Mouse (Mus musculus) neural tube, embryonic 13.5 days (tissue): ENCODE measurements around the gene Slc29a2. TPM values are rescaled to one million over a fixed set of nuclear protein-coding genes. Genes with fewer than 3 reads are reported as not detected.
A peak's percentile ranks its signal among the peaks of the same experiment; 100 is the strongest.
"Not testable (repeated sequence)": the region's sequence is repeated elsewhere in the genome, so short reads cannot be mapped to it uniquely, and the experiment has no call there.

Experiments used
- ATAC-seq: fragments of 200-750 bp; cut with Nextera tagmentation; 2 replicates; pipeline ENCODE4 v1.8.0; 2017; ENCODE audit warnings: low read depth, mild to moderate bottlenecking, moderate TSS enrichment, moderate library complexity
- H3K27ac ChIP-seq: fragments of 300-500 bp; sonication (generic); replicated peaks from 2 replicates; pipeline ENCODE4 v1.5.1; 2015; ENCODE audit warnings: moderate library complexity, mild to moderate bottlenecking, inconsistent platforms
- H3K27me3 ChIP-seq: fragments of 300-500 bp; sonication (generic); 2 replicates; pipeline ENCODE4 v1.6.1; 2015; ENCODE audit warnings: mild to moderate bottlenecking, inconsistent platforms
- H3K36me3 ChIP-seq: fragments of 300-500 bp; sonication (generic); 2 replicates; pipeline ENCODE4 v1.6.1; 2015; ENCODE audit warnings: mild to moderate bottlenecking, inconsistent platforms
- H3K4me1 ChIP-seq: fragments of 300-500 bp; sonication (generic); replicated peaks from 2 replicates; pipeline ENCODE4 v1.6.1; 2015; ENCODE audit warnings: inconsistent platforms
- H3K4me2 ChIP-seq: fragments of 300-500 bp; sonication (generic); 2 replicates; pipeline ENCODE4 v1.6.1; 2015; ENCODE audit warnings: inconsistent platforms, mild to moderate bottlenecking, moderate library complexity
- H3K4me3 ChIP-seq: fragments of 300-500 bp; sonication (generic); 2 replicates; pipeline ENCODE4 v1.5.1; 2015; ENCODE audit warnings: mild to moderate bottlenecking, inconsistent platforms
- H3K9ac ChIP-seq: fragments of 300-500 bp; sonication (generic); 2 replicates; pipeline ENCODE4 v1.6.1; 2015; ENCODE audit warnings: moderate library complexity, mild to moderate bottlenecking, inconsistent platforms
- H3K9me3 ChIP-seq: fragments of 300-500 bp; sonication (generic); 2 replicates; pipeline ENCODE4 v1.6.1; 2016; ENCODE audit warnings: inconsistent platforms
- WGBS: fragments of 180-500 bp; shearing (Covaris S2); methylation state at CpG from one replicate; pipeline ENCODE4 v1.1.7; 2015; 5-methylcytosine and 5-hydroxymethylcytosine counted together
- polyA plus RNA-seq: library from polyadenylated mRNA; unstranded; fragments of >200 nt; fragmentation: Nextera tagmentation; extraction: Ambion mirVana; gene quantifications from 2 replicates; pipeline ENCODE4 v1.2.1, GENCODE M21; 2015

Slc29a2 gene
- polyA plus RNA-seq, 1 experiment from 2014 or later, result 7.9 TPM

GRCm38 (mm10) chr19:5003644-5004043 is 20.0 kb upstream of the Slc29a2 start:
- WGBS, result 60% methylated on average over 2 of the region's 2 CpGs
- not testable (repeated sequence) for H3K36me3 ChIP-seq, H3K4me3 ChIP-seq, H3K9ac ChIP-seq, H3K4me2 ChIP-seq, ATAC-seq, H3K27ac ChIP-seq, H3K9me3 ChIP-seq
- Histone ChIP-seq H3K4me1 (peaks cover 19% of the 10 kb centered on the region), H3K27me3 (peaks cover 13% of the 10 kb centered on the region)

- H3K4me2 ChIP-seq, result no peak overlapping the region
- no peak overlapping the region for H3K9ac ChIP-seq
- no peaks in the 10 kb centered on the region for H3K36me3 ChIP-seq
- no peak for ATAC-seq
- H3K27me3 ChIP-seq, result peaks cover 11% of the 10 kb centered on the region
- peaks cover 10% of the 10 kb centered on the region for H3K4me1 ChIP-seq
- no peaks in the 10 kb centered on the region for H3K9me3 ChIP-seq
- no peak overlapping the region for H3K27ac ChIP-seq
- WGBS, result 63% methylated on average over 4 of the region's 4 CpGs
- no peak overlapping the region for H3K4me3 ChIP-seq
Measured at GRCm38 (mm10) chr19:5004925-5005324, 18.7 kb upstream of the Slc29a2 start.

GRCm38 (mm10) chr19:5013138-5013537 is 10.5 kb upstream of the Slc29a2 start:
- Histone ChIP-seq H3K4me3 (no peak overlapping the region), H3K9me3 (no peaks in the 10 kb centered on the region), H3K9ac (no peak overlapping the region), H3K4me1 (peaks cover 5% of the 10 kb centered on the region; the same call in 1 of the 2 replicates), H3K27ac (no peak overlapping the region), H3K36me3 (no peaks in the 10 kb centered on the region), H3K27me3 (no peaks in the 10 kb centered on the region; the same call in 1 of the 2 replicates), H3K4me2 (no peak overlapping the region)
- 67% methylated on average over 8 of the region's 8 CpGs for WGBS
- no peak for ATAC-seq

- Histone ChIP-seq H3K9ac (no peak overlapping the region), H3K4me2 (no peak overlapping the region), H3K27ac (no peak overlapping the region), H3K4me1 (peaks cover 5% of the 10 kb centered on the region; the same call in 1 of the 2 replicates), H3K27me3 (no peaks in the 10 kb centered on the region; the same call in 1 of the 2 replicates), H3K4me3 (no peak overlapping the region), H3K36me3 (no peaks in the 10 kb centered on the region), H3K9me3 (no peaks in the 10 kb centered on the region)
- no peak for ATAC-seq
- WGBS, result 16% methylated on average over 8 of the region's 8 CpGs
Measured at GRCm38 (mm10) chr19:5014961-5015398, 8.7 kb upstream of the Slc29a2 start.

- Histone ChIP-seq H3K9ac (peak overlapping the region; percentile 22; the same call in 1 of the 2 replicates), H3K4me1 (peaks cover 5% of the 10 kb centered on the region; the same call in 1 of the 2 replicates), H3K9me3 (no peaks in the 10 kb centered on the region), H3K27me3 (no peaks in the 10 kb centered on the region; the same call in 1 of the 2 replicates), H3K27ac (peak overlapping the region; percentile 23; the same call in 1 of the 2 replicates), H3K4me2 (no peak overlapping the region), H3K4me3 (no peak overlapping the region), H3K36me3 (no peaks in the 10 kb centered on the region)
- ATAC-seq, result no peak
- 40% methylated on average over 10 of the region's 10 CpGs for WGBS
Measured at GRCm38 (mm10) chr19:5016221-5016742, 7.4 kb upstream of the Slc29a2 start.

- Histone ChIP-seq H3K9ac (no peak overlapping the region), H3K27me3 (no peaks in the 10 kb centered on the region; the same call in 1 of the 2 replicates), H3K9me3 (no peaks in the 10 kb centered on the region), H3K27ac (peak overlapping the region; percentile 23; the same call in 1 of the 2 replicates), H3K4me3 (no peak overlapping the region), H3K36me3 (no peaks in the 10 kb centered on the region), H3K4me2 (no peak overlapping the region), H3K4me1 (peaks cover 5% of the 10 kb centered on the region; the same call in 1 of the 2 replicates)
- WGBS, result 24% methylated on average over 12 of the region's 12 CpGs
- ATAC-seq, result no peak
Measured at GRCm38 (mm10) chr19:5016782-5017181, 6.9 kb upstream of the Slc29a2 start.

GRCm38 (mm10) chr19:5017611-5018010 is 6.0 kb upstream of the Slc29a2 start:
- Histone ChIP-seq H3K27me3 (no peaks in the 10 kb centered on the region; the same call in 1 of the 2 replicates), H3K9me3 (no peaks in the 10 kb centered on the region), H3K27ac (no peak overlapping the region), H3K36me3 (no peaks in the 10 kb centered on the region), H3K4me1 (peaks cover 5% of the 10 kb centered on the region; the same call in 1 of the 2 replicates), H3K4me2 (no peak overlapping the region), H3K4me3 (no peak overlapping the region), H3K9ac (no peak overlapping the region)
- no peak for ATAC-seq
- WGBS, result 89% methylated on average over 4 of the region's 4 CpGs

GRCm38 (mm10) chr19:5018191-5018590 is 5.5 kb upstream of the Slc29a2 start:
- Histone ChIP-seq H3K4me2 (no peak overlapping the region), H3K4me1 (peaks cover 5% of the 10 kb centered on the region; the same call in 1 of the 2 replicates), H3K27ac (no peak overlapping the region), H3K9me3 (no peaks in the 10 kb centered on the region), H3K4me3 (no peak overlapping the region), H3K9ac (no peak overlapping the region), H3K36me3 (no peaks in the 10 kb centered on the region), H3K27me3 (no peaks in the 10 kb centered on the region; the same call in 1 of the 2 replicates)
- 93% methylated on average over 3 of the region's 3 CpGs for WGBS
- no peak for ATAC-seq

- ATAC-seq, result no peak
- Histone ChIP-seq H3K4me2 (no peak overlapping the region), H3K9ac (no peak overlapping the region), H3K27me3 (no peaks in the 10 kb centered on the region; the same call in 1 of the 2 replicates), H3K9me3 (no peaks in the 10 kb centered on the region), H3K36me3 (0 out of 2 replicates have a peak, but pooled peaks cover 5% of the 10 kb centered on the region), H3K27ac (no peak overlapping the region), H3K4me3 (no peak overlapping the region), H3K4me1 (peaks cover 16% of the 10 kb centered on the region)
- 79% methylated on average over 2 of the region's 2 CpGs for WGBS
Measured at GRCm38 (mm10) chr19:5021416-5021815, 2.2 kb upstream of the Slc29a2 start.

- WGBS, result 92% methylated on average over 8 of the region's 8 CpGs
- H3K4me1 ChIP-seq, result peaks cover 13% of the 10 kb centered on the region
- peaks cover 48% of the 10 kb centered on the region for H3K36me3 ChIP-seq
- ATAC-seq, result no peak
- no peak overlapping the region for H3K4me3 ChIP-seq
- no peak overlapping the region for H3K9ac ChIP-seq
- no peaks in the 10 kb centered on the region for H3K9me3 ChIP-seq
- no peak overlapping the region for H3K4me2 ChIP-seq
- no peak overlapping the region for H3K27ac ChIP-seq
- no peaks in the 10 kb centered on the region for H3K27me3 ChIP-seq
Measured at GRCm38 (mm10) chr19:5026111-5026510, 2.5 kb downstream of the Slc29a2 start.

- peaks cover 3% of the 10 kb centered on the region for H3K4me1 ChIP-seq
- no peaks in the 10 kb centered on the region for H3K9me3 ChIP-seq
- H3K4me2 ChIP-seq, result no peak overlapping the region
- 80% methylated on average over 3 of the region's 3 CpGs for WGBS
- no peaks in the 10 kb centered on the region for H3K27me3 ChIP-seq
- peaks cover 41% of the 10 kb centered on the region for H3K36me3 ChIP-seq
- no peak overlapping the region for H3K27ac ChIP-seq
- no peak for ATAC-seq
- no peak overlapping the region for H3K9ac ChIP-seq
- H3K4me3 ChIP-seq, result no peak overlapping the region
Measured at GRCm38 (mm10) chr19:5032686-5033085, 9.0 kb downstream of the Slc29a2 start.

- Histone ChIP-seq H3K27ac (no peak overlapping the region), H3K4me3 (no peak overlapping the region), H3K27me3 (no peaks in the 10 kb centered on the region), H3K9ac (0 out of 2 replicates have a peak overlapping the region, but pooled peaks have one; percentile 14), H3K9me3 (no peaks in the 10 kb centered on the region), H3K4me1 (peaks cover 26% of the 10 kb centered on the region), H3K36me3 (peaks cover 6% of the 10 kb centered on the region), H3K4me2 (no peak overlapping the region)
- no peak for ATAC-seq
- WGBS, result 84% methylated on average over 4 of the region's 4 CpGs
Measured at GRCm38 (mm10) chr19:5036577-5036976, 12.9 kb downstream of the Slc29a2 start.
